Mouse (Mus musculus): ENCODE results near the gene Ppp1r36.
"Not testable (repeated sequence)": the region's sequence is repeated elsewhere in the genome, so short reads cannot be mapped to it uniquely, and the experiment has no call there.

The Ppp1r36 gene

DNA sequence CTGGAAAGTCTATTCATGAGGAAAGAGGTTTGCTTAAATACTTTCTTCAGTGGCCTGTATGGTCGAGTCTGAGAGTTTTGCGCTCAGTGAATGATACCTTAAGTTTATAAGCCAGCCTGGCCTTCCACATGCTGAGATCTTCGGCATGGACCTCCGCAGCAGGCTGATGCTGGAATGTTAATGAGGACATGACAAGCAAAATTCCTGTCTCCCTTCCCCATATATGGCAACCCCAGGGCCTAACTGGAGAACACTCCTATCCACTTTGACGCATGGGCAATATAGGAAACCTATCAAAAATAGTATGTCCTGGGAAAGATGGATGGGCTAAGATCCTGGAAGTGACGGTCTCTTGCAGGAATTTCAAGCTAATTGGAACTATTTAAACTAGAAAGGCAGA, 30.8 kb downstream of the Ppp1r36 start:
- no peak for DNase-seq (ENCODE audit: low spot score)

DNA sequence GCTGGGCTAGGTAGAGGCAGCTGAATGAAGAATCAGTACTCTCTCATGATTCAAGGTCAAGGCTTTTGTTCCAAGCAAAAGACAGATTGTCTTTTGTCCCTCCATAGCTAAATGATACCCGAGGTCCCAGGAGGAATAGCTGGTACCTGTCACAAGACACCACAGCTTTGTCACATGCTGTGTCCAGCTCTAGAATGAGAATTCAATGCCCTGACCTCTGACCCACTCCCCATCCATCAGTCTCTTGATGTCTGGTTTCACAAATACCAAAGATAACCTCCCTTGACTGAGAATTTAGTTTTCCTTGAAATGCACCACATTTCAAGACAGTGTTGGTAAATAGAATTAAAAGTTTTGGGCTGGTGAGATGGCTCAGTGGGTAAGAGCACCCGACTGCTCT, 34.9 kb downstream of the Ppp1r36 start:
- DNase-seq (ENCODE audit: low spot score): peak; percentile 76

DNA sequence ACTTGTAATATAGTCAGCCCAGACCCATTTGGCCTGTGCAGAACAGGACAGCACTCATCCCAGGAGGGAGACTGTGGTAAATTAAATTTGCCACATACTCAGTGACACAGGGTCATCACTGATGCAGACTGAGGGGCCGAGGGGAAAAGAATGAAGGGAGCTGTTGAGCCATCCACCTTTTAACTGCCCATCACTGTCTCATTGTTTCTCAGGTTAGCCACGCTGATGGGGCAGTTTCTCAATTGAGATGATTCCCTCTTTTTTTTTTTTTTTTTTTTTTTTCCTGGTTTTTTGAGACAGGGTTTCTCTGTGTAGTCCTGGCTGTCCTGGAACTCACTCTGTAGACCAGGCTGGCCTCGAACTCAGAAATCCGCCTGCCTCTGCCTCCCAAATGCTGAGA, 41.1 kb downstream of the Ppp1r36 start:
- DNase-seq (ENCODE audit: low spot score): not testable (repeated sequence)

DNA sequence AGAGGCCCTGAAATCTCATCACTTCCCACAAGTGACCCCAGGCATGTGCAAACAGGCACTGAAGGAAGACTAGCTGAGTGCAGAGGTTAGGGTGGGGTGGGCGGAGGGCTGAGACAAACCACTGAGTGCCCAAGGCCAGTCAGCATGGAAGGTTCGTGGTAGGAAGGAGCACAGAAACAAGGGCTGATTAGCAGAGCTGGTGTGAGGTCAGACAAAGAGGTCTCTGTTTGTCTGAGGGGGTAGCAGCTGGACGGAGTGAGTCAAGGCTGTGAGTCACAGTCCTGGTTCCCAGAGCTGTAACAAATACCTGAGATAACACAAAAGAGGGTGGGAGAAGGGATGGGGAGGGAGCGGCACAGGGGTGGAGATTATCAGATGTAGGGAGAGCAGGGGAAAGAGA, 41.7 kb downstream of the Ppp1r36 start:
- DNase-seq (ENCODE audit: low spot score): no peak

DNA sequence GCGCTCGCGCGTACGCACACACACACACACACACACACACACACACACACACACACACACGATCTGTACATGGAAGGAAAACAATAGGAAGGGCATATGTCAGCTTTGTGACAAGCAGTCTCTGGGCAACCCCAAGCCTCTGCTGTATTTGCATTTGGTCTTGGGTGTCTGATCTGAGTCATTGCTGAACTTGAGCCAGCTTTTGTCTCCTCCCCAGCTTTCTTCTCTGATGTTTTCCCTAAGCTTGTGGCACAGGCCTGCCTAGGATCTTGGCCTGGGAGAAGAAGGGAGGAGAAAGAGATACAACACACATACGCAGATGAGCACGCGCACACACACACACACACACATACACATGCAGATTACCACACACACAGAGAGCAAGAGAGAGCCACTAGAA, 46.1 kb downstream of the Ppp1r36 start:
- DNase-seq (ENCODE audit: low spot score): no peak

DNA sequence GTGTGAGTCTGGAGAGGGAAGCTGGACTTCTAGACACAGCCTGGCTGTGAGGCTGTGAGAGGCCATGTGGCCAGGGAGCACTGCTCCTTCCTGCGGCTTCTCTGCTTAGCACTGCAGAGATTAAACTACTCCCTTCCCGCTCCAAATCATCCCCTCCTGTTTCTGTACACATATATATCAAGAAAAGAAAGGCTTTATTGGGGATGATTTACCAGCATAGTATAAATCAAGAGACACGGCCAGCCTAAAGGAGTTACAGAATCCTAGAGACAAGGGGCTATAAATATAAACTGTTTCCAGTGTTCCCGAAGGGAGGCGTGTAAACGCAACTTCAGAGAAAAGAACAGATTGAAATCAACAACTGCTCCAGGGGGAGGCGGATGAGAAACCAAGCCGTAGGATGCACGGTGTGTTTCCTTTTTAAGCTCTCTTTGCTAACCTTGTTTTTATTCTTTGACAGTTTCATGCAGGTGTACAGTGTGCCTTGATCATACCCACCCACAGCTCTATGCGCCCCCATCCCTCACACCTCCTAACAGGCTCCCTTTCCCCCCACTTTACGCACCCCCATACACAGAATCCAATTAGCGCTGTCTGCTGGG, 47.4 kb downstream of the Ppp1r36 start:
- DNase-seq (ENCODE audit: low spot score): no peak

DNA sequence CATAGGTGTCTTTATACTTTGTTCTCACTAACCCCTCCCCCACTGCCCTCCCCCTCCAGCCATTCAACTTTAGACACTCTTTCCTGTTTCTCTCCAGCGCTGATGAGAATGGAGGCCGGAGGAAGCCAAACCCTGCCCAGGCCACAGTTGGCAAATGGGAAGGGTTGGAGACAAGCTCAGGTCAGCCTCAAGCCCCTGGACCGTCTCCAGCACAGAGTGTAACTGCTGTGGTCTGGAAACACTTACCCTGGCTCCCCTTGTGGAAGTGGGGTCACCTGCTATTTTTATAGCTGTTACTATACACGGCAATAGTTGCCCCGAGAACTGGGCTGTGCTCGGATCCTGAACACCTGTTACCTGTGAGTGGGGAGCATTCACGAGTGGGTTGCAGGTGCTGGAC, 49.3 kb downstream of the Ppp1r36 start:
- no peak for DNase-seq (ENCODE audit: low spot score)

DNA sequence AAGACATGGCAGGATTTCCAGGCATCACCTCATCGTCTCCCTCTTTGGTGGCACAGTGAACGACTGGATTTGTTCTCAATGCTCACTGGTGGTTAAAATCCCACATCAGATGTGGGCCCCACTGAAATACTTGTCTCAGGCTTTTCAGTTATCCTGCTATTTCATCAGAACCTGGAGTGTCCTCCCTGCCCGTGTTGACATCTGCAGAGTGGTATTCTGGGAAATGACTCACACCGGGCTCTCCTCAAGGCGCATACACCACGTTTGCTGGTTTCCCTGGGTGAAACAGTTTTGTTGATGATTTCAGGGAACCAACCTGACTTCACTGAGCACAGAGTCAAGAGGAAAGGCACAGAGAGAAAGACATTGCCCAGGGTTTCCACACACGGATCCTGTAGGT, 49.9 kb downstream of the Ppp1r36 start:
- DNase-seq (ENCODE audit: low spot score): no peak

DNA sequence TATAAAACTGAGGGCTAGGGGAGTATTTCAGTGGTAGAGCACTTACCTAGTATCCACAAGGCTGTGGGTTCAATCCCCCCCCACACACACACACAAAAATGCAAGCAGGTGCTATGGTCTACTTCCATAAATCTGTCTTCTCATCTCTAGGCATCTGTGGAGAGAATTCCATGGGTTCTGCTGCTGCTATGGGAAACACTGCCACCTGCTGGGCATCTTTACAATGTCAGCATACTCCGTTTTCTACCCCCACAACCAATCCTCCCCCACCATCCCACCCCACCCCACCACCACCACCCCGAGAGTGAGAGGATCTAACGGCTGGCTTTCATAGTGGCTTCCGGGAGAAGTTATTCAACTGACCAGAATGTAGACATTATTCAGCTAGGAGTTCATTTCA, 54.7 kb downstream of the Ppp1r36 start:
- DNase-seq (ENCODE audit: low spot score): peak; percentile 80

DNA sequence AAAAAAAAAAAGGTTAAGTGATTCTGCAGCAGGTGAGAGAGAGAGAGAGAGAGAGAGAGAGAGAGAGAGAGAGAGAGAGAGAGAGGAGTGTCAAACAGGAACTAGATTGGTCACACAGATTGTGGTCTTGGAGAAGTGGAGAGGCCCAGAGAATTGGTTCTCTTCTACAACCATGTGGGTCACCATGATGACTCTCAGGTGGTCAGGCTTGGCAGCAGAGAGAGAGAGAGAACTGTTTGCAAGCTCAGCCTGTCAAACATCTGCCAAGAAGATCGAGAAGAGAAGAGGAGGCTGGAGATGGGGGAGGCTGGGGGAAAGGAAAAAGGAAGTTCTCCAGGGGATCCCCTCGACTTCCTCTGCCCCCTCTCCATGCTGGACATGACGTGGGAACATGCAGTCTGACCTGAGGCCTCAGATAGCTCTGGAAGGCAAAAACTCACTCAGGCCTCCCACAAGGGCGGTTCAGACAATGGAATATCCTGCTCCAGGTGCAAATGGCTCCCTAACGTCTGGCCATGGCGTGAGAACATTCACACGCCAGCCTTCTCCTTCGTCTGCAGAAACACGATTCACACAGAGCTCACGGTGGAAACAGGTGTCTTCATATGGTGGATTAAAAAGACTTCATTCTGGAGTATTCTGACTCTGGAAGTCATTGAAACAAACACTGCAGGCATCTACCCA, 56.4 kb downstream of the Ppp1r36 start:
- DNase-seq (ENCODE audit: low spot score): no peak

DNA sequence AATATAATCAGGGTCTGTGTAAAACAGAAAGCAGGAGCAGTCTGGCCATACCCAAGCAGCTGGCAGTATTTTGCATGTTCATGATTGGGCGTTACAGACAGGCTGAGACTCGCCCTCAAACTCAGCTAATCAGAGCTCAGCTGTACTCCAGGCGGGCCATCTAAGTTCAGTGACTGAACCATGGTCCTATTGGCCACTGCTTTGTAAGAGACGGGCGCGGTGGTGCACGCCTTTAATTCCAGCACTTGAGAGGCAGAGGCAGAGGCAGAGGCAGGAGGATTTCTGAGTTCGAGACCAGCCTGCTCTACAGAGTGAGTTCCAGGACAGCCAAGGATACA, 56.9 kb downstream of the Ppp1r36 start:
- no peak for DNase-seq (ENCODE audit: low spot score)

DNA sequence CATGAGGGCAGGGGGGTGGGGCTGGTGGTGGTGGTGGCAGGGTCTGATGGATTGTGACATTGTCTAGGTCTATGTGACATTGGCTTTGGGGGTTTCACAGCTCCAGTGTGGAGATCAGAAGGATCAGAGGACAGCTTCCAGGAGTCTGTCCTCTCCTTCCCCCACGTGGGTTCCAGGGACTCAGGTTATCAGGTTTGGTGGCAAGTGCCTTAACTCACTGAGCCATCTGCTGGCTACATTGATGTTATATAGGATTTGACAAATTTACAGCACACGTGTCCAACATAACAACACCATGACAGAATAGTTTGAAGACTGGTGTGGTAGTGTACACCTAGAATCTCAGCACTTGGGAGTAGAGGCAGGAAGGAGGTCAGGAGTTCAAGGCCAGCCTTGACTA, 57.5 kb downstream of the Ppp1r36 start:
- no peak for DNase-seq (ENCODE audit: low spot score)

DNA sequence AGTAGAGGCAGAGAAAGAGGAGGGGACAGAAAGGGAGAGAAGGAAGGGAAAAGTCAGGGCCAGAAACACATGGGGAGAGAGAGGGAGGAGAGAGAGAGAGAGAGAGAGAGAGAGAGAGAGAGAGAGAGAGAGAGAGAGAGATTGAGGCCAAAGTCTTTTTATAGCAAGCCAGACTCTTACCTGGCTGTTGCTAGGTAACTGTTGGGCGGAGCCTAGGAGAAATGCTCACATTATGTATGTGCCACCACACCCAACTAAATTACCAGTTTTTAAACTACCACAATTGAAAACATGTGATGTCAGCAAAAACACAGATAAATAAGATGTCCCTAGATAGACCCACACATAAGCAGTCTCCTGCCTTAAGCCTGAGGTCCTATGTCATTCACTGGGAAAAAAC, 58.8 kb downstream of the Ppp1r36 start:
- no peak for DNase-seq (ENCODE audit: low spot score)

DNA sequence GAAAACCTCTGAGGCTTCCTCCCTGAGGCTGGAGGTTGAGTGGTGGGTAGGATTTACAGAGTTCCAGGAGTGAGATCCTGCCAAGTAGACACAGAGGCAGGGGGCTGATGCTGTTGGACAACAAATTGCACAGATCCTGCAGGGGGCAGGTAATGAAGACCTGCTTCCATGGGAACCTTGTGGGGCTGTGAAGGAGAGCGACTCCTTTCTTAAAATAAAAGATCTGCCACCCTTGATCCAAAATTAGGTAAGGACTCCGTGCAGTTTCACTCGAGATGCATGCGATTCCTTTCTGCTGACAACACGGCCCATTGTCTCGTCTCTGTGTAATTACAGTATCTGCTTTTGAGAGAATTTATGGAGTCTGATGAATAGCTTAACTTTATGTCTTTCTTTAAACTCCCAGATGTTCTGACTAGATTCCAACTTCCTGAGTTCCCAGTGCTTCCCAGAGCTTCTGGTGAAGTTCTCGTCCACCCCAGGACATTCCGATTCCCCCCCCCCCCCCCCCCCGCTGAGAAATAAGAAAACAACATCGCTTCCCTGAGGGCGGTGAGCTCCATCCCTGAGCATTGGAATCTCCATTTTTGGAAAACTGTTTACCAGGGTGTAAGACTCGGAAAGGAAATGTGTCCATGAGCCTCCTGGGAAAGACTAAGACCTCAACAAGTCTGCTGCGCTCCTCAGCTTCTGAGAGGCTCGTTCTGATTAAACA, 61.1 kb downstream of the Ppp1r36 start:
- DNase-seq (ENCODE audit: low spot score): no peak

DNA sequence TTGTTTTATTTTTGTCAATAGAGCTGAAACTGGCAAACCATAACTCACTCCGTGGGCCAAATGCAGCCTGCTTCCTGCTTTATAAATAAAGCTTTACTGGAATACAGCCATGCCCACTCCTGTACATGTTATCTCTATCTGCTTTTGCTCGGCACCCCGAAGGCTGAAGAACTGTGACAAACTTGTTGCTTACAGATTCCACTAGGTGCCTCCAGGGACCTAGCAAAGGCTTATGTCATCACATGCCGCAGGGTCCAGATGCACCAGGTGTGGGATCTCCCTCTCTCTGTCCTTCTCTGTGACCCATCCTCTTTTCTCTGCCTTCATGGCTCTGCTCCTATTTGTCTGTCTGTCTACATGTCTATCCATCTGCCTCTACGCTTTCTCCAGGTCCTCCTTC, 61.8 kb downstream of the Ppp1r36 start:
- no peak for DNase-seq (ENCODE audit: low spot score)

DNA sequence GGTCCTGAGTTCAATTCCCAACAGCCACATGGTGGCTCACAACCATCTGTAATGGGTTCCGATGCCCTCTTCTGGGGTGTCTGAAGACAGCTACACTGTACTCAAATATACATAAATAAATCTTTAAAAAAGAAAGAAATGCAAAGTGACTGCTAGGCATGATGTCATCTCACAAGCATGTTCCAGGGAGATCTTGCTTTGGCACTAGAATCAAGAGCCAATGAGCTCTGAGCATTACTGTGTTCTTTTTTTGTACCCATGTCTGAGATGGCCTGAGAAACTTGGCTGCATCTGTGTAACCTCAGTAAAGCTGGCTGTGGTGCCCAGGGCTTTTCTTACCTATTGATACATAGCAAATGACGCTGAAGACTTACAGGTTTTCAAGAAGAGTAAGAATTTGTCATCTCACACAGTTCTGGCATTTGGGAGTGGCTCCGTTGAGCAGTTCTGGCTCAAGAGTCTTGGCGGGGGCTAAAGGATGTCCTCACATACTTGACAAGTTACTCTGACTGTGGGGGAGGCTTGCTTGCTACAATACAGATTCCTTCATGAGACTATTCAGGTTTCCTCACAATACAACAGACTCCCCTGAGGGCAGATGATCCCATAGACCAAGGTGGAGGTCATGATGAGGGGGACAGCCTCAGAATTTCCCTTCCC, 62.6 kb downstream of the Ppp1r36 start:
- DNase-seq (ENCODE audit: low spot score): no peak

DNA sequence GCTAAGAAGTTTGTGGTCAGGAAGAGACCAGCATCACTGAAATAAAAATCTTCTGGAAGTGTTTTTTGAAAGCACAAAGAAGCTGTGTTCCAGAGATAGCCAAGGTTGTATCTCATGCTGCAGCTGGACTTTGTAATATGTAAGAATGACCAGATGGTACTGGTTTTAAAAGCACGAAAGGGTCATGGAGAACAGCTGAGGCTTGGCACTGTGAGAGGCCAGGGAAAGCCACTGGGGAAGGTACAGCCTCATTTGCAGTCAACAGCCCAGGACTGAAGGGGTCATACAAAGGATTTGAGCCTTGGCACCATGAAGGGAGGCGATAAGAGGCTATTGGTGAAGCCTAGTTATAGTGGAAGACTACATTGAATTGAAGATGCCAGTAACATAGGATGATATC, 65.1 kb downstream of the Ppp1r36 start:
- no peak for DNase-seq (ENCODE audit: low spot score)

DNA sequence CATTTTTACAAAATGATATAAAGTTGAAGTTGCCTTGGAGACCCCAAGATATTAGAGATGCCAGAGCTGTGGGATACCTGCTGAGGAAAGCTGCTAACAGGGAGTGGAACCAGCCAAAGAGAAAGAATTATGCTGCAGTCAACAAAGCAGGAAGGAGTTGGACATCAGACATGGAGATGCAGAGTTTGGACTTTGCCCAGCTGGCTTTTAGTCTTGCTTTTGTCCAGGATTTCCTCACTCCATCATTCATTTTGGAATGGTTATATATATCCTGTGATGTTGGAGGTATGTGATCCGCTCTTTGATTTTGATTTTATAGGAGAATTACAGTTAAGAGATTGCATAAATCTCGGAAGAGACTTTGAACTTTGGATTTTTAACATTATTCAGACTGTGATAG, 65.6 kb downstream of the Ppp1r36 start:
- no peak for DNase-seq (ENCODE audit: low spot score)

DNA sequence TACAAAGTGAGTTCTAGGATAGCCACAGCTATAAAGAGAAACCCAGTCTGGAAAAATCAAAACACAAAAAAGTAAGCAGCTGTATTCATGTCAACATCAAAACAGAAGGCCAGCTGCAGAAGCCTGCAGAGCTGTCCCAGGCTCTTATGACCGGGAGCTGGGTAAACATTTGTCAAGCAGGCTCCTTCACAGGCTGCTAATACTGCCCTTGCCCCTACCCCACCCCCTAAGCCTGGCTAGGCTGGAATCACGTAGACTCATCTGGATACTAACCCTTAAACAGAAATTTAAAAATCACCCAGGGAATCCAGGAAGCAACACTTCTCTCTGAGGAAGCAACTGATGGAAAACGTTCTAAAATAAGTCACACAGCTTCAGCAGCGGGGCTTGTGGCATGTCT, 67.5 kb downstream of the Ppp1r36 start:
- DNase-seq (ENCODE audit: low spot score): no peak

DNA sequence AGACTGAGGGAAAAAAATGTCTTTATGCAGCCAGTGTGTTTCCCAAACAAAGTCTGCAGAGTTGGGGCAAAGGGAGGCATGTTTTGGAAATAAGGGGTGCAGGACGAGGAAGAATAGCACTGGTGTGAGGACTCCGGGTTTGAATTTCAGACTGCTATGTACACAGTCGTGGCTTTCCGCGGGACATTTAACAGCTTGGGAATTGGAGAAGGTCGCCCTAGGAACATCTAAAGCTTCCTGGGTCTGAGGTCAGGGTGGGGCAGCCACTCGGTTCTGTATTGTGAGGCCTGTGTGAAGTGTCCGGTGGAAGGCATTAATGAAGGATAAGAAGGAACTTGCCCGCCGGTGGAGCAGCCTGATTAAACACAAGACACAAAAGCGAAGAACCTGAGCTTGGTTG, 68.0 kb downstream of the Ppp1r36 start:
- DNase-seq (ENCODE audit: low spot score): no peak

DNA sequence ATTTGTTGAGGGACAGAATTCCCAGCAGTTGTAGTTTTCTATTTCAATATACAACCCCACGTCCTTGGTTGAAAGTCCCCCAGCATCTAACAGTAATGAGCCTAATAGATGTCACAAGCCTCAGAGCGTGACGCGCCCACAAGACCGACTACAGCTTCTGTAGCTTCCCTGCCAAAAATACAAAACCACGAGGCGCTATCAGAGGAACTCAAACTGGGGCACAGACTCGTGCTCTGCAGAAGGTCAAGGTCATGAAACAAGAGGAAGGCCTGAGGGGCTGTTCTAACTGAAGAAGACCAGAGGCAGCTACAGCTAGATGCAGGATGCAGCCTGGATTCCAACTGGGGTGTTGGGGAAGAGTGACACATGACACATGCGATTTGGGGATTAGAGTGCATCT, 69.6 kb downstream of the Ppp1r36 start:
- no peak for DNase-seq (ENCODE audit: low spot score)
